Mouse (Mus musculus) liver, embryonic 16.5 days (tissue): ENCODE measurements at regions not wholly inside any gene's neighbourhood (a gene's known extent, or its start where the extent isn't known, plus 50 kb on each side); places are given as distances from the start of the nearest gene placed in this dataset.

Experiments used
- ATAC-seq: fragments of 200-750 bp; cut with Nextera tagmentation; 2 replicates; pipeline ENCODE4 v1.8.0; 2017; ENCODE audit warnings: low read depth, mild to moderate bottlenecking, moderate number of reproducible peaks, moderate library complexity
- H3K27ac ChIP-seq: fragments of 300-500 bp; sonication (generic); 2 replicates; pipeline ENCODE4 v1.5.1; 2014; ENCODE audit warnings: mild to moderate bottlenecking, low read length
- H3K27me3 ChIP-seq: fragments of 300-500 bp; sonication (generic); 2 replicates; pipeline ENCODE4 v1.6.1; 2014; ENCODE audit warnings: low read depth, low read length, mixed read lengths; ENCODE audit not compliant: control insufficient read depth, insufficient read depth
- H3K36me3 ChIP-seq: fragments of 300-500 bp; sonication (generic); 2 replicates; pipeline ENCODE4 v1.6.1; 2014; ENCODE audit warnings: mild to moderate bottlenecking; ENCODE audit not compliant: control insufficient read depth, insufficient read depth
- H3K4me1 ChIP-seq: fragments of 300-500 bp; sonication (generic); 2 replicates; pipeline ENCODE4 v1.6.1; 2014; ENCODE audit warnings: low read depth, low read length, mixed read lengths; ENCODE audit not compliant: control insufficient read depth
- H3K4me2 ChIP-seq: fragments of 300-500 bp; sonication (generic); 2 replicates; pipeline ENCODE4 v1.6.1; 2014; ENCODE audit warnings: low read depth, low read length, mixed read lengths
- H3K4me3 ChIP-seq: fragments of 300-500 bp; sonication (generic); 2 replicates; pipeline ENCODE4 v1.5.1; 2014; ENCODE audit warnings: low read depth, mild to moderate bottlenecking, low read length
- H3K9ac ChIP-seq: fragments of 300-500 bp; sonication (generic); 2 replicates; pipeline ENCODE4 v1.6.1; 2014; ENCODE audit warnings: low read depth, low read length
- H3K9me3 ChIP-seq: fragments of 300-500 bp; sonication (generic); replicated peaks from 2 replicates; pipeline ENCODE4 v1.6.1; 2016; ENCODE audit warnings: low read length; ENCODE audit not compliant: control insufficient read depth
- WGBS: fragments of 180-500 bp; shearing (Covaris S2); extraction: QIAGEN DNeasy Blood & Tissue Kit; methylation state at CpG from one replicate; pipeline ENCODE4 v1.1.7; 2014; ENCODE audit not compliant: insufficient replicate concordance; 5-methylcytosine and 5-hydroxymethylcytosine counted together

GRCm38 (mm10) chr3:121604081-121604480, 66.5 kb upstream of the 4930432M17Rik start:
- no peaks in the 10 kb centered on the region for H3K27me3 ChIP-seq
- ATAC-seq = no peak
- WGBS = 69% methylated on average over 9 of the region's 9 CpGs
- no peak overlapping the region for H3K4me3 ChIP-seq
- H3K4me2 ChIP-seq = no peak overlapping the region
- H3K9ac ChIP-seq = no peak overlapping the region
- no peaks in the 10 kb centered on the region for H3K9me3 ChIP-seq
- H3K4me1 ChIP-seq = no peaks in the 10 kb centered on the region
- no peak overlapping the region for H3K27ac ChIP-seq
- no peaks in the 10 kb centered on the region for H3K36me3 ChIP-seq

- Histone ChIP-seq H3K4me3 (no peak overlapping the region), H3K9me3 (no peaks in the 10 kb centered on the region), H3K27me3 (no peaks in the 10 kb centered on the region), H3K4me2 (no peak overlapping the region), H3K36me3 (no peaks in the 10 kb centered on the region), H3K4me1 (no peaks in the 10 kb centered on the region), H3K9ac (no peak overlapping the region), H3K27ac (no peak overlapping the region)
- 61% methylated on average over 10 of the region's 10 CpGs for WGBS
- ATAC-seq = no peak
Measured at GRCm38 (mm10) chr3:121602826-121603370, 67.7 kb upstream of the 4930432M17Rik start.

GRCm38 (mm10) chr3:121602082-121602561, 68.4 kb upstream of the 4930432M17Rik start:
- no peaks in the 10 kb centered on the region for H3K27me3 ChIP-seq
- peak; percentile 45; the same call in 1 of the 2 replicates for ATAC-seq
- no peaks in the 10 kb centered on the region for H3K9me3 ChIP-seq
- no peak overlapping the region for H3K4me3 ChIP-seq
- H3K4me2 ChIP-seq = no peak overlapping the region
- no peak overlapping the region for H3K27ac ChIP-seq
- WGBS = 63% methylated on average over 8 of the region's 8 CpGs
- no peaks in the 10 kb centered on the region for H3K36me3 ChIP-seq
- no peaks in the 10 kb centered on the region for H3K4me1 ChIP-seq
- no peak overlapping the region for H3K9ac ChIP-seq

GRCm38 (mm10) chr3:121600841-121601240, 68.6 kb upstream of the Slc44a3 start:
- WGBS = 53% methylated on average over 10 of the region's 10 CpGs
- no peak overlapping the region for H3K9ac ChIP-seq
- H3K4me2 ChIP-seq = no peak overlapping the region
- H3K27ac ChIP-seq = no peak overlapping the region
- H3K4me1 ChIP-seq = no peaks in the 10 kb centered on the region
- H3K9me3 ChIP-seq = no peaks in the 10 kb centered on the region
- H3K36me3 ChIP-seq = no peaks in the 10 kb centered on the region
- H3K27me3 ChIP-seq = no peaks in the 10 kb centered on the region
- no peak for ATAC-seq
- no peak overlapping the region for H3K4me3 ChIP-seq

GRCm38 (mm10) chr3:121600388-121600787, 68.2 kb upstream of the Slc44a3 start:
- Histone ChIP-seq H3K27ac (no peak overlapping the region), H3K4me2 (no peak overlapping the region), H3K4me1 (no peaks in the 10 kb centered on the region), H3K4me3 (no peak overlapping the region), H3K9ac (no peak overlapping the region), H3K9me3 (no peaks in the 10 kb centered on the region), H3K36me3 (no peaks in the 10 kb centered on the region), H3K27me3 (no peaks in the 10 kb centered on the region)
- ATAC-seq = no peak
- 70% methylated on average over 4 of the region's 4 CpGs for WGBS

- Histone ChIP-seq H3K9me3 (no peaks in the 10 kb centered on the region), H3K9ac (no peak overlapping the region), H3K4me1 (no peaks in the 10 kb centered on the region), H3K36me3 (no peaks in the 10 kb centered on the region), H3K4me2 (no peak overlapping the region), H3K27me3 (no peaks in the 10 kb centered on the region), H3K4me3 (no peak overlapping the region), H3K27ac (no peak overlapping the region)
- 60% methylated on average over 4 of the region's 4 CpGs for WGBS
- no peak for ATAC-seq
Measured at GRCm38 (mm10) chr3:121597988-121598387, 65.8 kb upstream of the Slc44a3 start.

- no peaks in the 10 kb centered on the region for H3K9me3 ChIP-seq
- no peak overlapping the region for H3K27ac ChIP-seq
- no peaks in the 10 kb centered on the region for H3K36me3 ChIP-seq
- no peaks in the 10 kb centered on the region for H3K27me3 ChIP-seq
- peak; percentile 46; the same call in 1 of the 2 replicates for ATAC-seq
- H3K4me1 ChIP-seq = no peaks in the 10 kb centered on the region
- 43% methylated on average over 5 of the region's 5 CpGs for WGBS
- no peak overlapping the region for H3K9ac ChIP-seq
- H3K4me3 ChIP-seq = no peak overlapping the region
- H3K4me2 ChIP-seq = no peak overlapping the region
Measured at GRCm38 (mm10) chr3:121597203-121597602, 65.0 kb upstream of the Slc44a3 start.

GRCm38 (mm10) chr3:121594580-121594979, 62.4 kb upstream of the Slc44a3 start:
- Histone ChIP-seq H3K4me3 (no peak overlapping the region), H3K4me1 (no peaks in the 10 kb centered on the region), H3K27ac (no peak overlapping the region), H3K9me3 (no peaks in the 10 kb centered on the region), H3K4me2 (no peak overlapping the region), H3K36me3 (no peaks in the 10 kb centered on the region), H3K9ac (no peak overlapping the region), H3K27me3 (no peaks in the 10 kb centered on the region)
- 44% methylated on average over 4 of the region's 4 CpGs for WGBS
- ATAC-seq = peak; percentile 51; the same call in 1 of the 2 replicates

- Histone ChIP-seq H3K4me1 (no peaks in the 10 kb centered on the region), H3K36me3 (no peaks in the 10 kb centered on the region), H3K4me2 (no peak overlapping the region), H3K27me3 (no peaks in the 10 kb centered on the region), H3K4me3 (no peak overlapping the region), H3K9ac (no peak overlapping the region), H3K9me3 (no peaks in the 10 kb centered on the region), H3K27ac (no peak overlapping the region)
- WGBS = 48% methylated on average over 8 of the region's 8 CpGs
- ATAC-seq = no peak
Measured at GRCm38 (mm10) chr3:121593598-121594117, 61.5 kb upstream of the Slc44a3 start.
